Mouse (Mus musculus) ES-E14 (cell line): ENCODE measurements at regions not wholly inside any gene's neighbourhood (a gene's known extent, or its start where the extent isn't known, plus 50 kb on each side); places are given as distances from the start of the nearest gene placed in this dataset.

ENCODE experiments used
- MAFK ChIP-seq: IDR thresholded peaks from 2 replicates; pipeline ENCODE4 v1.6.1; 2014; ENCODE audit warnings: mild to moderate bottlenecking, low read depth, low read length, inconsistent platforms; ENCODE audit not compliant: insufficient read depth
- ZC3H11A ChIP-seq: IDR thresholded peaks from 2 replicates; pipeline ENCODE4 v1.6.1; 2012; ENCODE audit warnings: low read depth, mild to moderate bottlenecking, inconsistent platforms, low read length, borderline replicate concordance

GRCm38 (mm10) chr9:42192967-42193733, 69.1 kb upstream of the Sorl1 start:
- TF ChIP-seq MAFK = no peak
- TF ChIP-seq ZC3H11A = no peak
